Mouse (Mus musculus) CD4-positive naive resting alpha-beta T cell, adult 57 days (primary cell): ENCODE results near the gene BC030499. TPM values are rescaled to one million over a fixed set of nuclear protein-coding genes. Genes with fewer than 3 reads are reported as not detected.

Source experiments
- total RNA-seq: library from RNA; stranded (reverse); gene quantifications from one replicate; pipeline ENCODE4 v1.2.4, GENCODE M21; 2023

The BC030499 gene
- total RNA-seq: 1.7 TPM

GRCm38 (mm10) chr11:78290654-78291053 is at the start of gene BC030499:
TSS of gene BC030499 (plus strand) at chr11:78290841.

GRCm38 (mm10) chr11:78245627-78246317 is 44.9 kb upstream of the BC030499 start, which contains the start of the genes Sdf2 and Supt6:
TSS of gene Sdf2 (plus strand) at chr11:78245746.
TSS of gene Supt6 (minus strand) at chr11:78245987.

DNA sequence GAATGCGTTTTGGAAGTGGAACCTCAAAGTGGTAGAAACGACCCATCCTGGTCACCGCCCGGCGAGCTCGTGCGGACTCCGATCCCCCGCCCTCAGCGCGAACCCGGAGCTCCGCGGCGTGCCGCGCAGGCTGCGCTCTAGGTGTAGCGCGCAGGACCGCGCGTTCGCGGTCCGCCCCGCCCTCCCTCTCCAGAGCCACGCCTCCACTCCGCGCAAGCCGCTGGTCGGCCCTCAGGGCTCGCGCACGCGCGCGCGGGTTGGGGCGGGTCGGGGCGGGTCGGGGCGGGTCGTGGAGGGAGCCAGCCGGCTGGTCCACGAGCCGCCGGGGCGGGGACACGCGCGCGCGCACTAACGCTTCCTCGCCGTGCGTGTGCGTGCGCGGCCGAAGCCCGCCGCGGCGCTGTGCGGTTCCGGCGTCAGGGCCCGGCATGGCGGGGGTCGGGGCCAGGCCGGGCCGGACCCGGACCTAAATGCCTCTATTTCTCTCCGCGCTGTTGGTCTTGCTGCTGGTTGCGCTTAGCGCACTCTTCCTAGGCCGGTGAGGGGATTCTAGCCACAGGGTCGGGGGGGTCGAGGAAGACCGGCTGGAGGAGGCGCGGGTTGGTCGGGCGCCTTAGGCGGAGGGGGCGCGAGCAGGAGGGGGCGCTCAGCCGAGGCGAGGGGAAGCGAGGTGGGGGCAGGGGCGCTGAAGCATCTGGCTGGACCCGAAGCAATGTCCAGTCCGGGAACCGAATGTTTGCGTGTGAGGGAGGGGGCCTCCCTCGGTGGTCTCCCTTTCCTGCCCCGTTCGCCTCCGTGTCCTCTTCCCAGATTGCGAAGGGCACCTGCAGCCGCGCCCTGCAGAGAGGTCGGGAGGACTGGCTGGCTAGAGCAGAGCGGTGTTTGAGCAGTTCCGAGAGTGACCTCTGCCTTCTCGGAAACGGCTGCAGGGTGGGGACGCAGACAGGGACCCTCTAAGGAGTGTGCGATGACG is 29.0 kb upstream of the BC030499 start, which contains the start of gene 2610507B11Rik:
TSS of gene 2610507B11Rik (plus strand) at position 373 of the 973 bp plus-strand sequence.

DNA sequence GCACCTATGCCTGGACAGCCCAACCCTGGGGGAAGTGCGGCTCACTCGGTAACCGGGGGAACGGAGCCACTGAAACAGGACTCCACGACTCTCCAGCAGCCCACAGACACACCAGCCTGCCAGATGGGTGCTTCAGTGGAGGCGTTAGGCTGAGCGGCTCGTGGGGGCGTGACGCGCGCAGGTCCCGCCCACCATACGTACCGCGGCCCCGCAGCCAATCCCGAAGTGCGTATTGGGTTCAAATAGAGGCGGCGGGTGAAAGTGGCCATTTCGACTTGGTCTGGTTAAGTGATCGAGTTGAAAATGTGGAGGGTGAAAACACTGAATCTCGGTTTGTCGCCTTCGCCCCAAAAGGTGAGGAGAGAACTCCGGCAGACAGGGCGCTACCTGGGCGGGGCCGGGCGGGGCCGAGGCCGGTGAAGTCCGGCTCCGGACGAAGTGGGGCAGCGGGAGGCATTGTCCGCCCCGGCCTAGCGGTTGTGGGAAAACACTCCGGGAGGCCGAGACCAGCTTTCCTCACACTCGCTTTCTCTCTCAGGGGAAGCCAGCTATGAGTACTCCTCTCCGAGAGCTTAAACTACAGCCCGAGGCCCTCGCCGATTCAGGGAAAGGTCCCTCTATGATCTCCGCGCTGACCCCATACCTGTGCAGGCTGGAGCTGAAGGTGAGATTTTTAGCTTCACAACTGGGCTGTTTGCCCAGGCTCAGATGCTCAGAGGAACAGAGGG is 10.9 kb downstream of the BC030499 start, which contains the start of gene Spag5:
TSS of gene Spag5 (plus strand) at position 173 of the 728 bp plus-strand sequence.

GRCm38 (mm10) chr11:78322860-78323259 is 32.2 kb downstream of the BC030499 start, which contains the start of gene Aldoc:
TSS of gene Aldoc (plus strand) at chr11:78322968.

DNA sequence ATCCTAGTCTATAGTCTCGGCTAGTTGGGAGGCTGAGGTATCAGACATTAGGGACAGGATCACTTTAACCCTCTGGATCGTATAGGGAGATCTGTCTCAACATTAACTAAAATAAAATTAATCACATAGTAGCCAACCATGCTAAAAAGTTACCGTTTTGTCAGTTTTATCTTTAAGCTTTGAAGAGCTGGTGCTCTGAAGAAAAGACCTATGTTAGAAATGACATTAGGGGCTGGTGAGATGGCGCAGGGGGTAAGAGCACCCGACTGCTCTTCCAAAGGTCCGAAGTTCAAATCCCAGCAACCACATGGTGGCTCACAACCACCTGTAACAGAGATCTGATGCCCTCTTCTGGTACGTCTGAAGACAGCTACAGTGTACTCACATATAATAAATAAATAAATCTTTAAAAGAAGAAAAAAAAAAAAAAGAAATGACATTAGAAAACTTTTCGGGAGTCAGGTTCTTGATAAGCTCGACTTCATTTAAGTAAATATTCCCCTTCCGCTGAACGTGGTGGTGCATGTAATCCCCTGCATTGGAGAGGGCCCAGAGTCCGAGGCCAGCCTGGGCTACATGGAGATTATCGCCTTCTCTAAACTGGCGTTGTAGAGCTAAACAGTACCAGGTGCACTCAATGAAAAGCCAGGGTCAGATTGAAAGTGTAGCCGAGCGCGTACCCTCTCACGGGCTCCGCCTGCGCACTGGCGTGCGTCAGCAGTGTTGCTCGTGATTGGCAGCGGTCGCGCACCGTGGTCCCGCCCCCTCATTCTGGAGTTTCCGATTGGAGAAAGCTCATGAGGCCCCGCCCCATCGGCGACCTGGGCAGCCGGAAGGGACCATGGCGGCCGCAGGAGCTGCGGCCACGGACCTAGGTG is 37.2 kb downstream of the BC030499 start, which contains the start of gene Pigs:
TSS of gene Pigs (plus strand) at position 782 of the 878 bp plus-strand sequence.

DNA sequence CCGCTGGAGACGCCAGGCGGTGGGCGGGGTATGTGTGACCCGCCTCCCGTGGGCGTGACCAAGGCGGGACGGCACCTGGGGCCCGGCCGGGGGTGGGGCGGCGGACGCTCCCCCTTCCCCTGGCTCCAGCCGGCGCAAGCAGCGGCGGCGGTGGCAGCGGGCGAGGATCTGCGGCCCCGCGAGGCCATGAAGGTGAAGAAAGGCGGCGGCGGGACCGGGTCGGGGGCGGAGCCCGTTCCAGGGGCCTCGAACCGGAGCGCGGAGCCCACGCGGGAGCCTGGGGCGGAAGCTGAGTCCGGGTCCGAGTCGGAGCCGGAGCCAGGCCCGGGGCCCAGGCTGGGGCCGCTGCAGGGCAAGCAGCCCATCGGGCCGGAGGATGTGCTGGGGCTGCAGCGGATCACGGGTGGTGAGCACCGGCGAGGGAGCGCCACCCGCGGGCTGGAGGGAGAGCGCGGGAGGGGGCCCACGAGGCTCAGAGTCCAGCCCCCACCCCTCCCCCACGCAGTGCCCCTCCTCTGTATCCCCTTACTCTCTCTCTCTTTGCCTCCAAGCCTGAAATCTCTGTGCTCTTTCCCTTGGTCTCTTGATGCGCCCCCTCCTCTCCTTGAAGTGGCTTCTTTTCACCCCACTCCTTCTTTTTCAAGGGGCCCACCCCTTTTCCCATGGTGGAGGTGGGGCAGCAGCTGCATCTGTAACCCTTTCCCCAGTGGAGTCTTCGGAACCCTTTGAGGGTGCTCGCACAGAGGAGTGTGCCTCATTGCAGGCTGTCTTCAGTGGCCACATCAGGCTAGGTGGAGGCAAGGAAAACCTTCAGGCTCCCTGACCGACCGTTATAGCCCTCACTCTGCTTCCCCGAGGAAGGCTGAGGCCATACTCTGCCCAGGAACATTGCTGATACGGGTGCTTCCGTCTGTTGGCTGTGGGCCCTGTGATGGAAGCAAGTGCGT is 53.0 kb downstream of the BC030499 start, which contains the start of gene Unc119:
TSS of gene Unc119 (plus strand) at position 102 of the 947 bp plus-strand sequence.

Other genes starting within 250 kb of the BC030499 start
- gene Eral1, start 210.5 kb upstream of the BC030499 start, total RNA-seq: 27.6 TPM
- 21.7 TPM for gene Fam222b, start 196.2 kb upstream of the BC030499 start, total RNA-seq
- gene Traf4, start 125.3 kb upstream of the BC030499 start, total RNA-seq: 38.9 TPM
- 9.1 TPM for gene Nek8, start 114.2 kb upstream of the BC030499 start, total RNA-seq
- gene Tlcd1, start 114.1 kb upstream of the BC030499 start, total RNA-seq: 8.9 TPM
- 3,317 TPM for gene Rpl23a, start 107.3 kb upstream of the BC030499 start, total RNA-seq
- 0.35 TPM for gene Rab34, start 102.4 kb upstream of the BC030499 start, total RNA-seq
- not detected for gene Proca1, start 97.4 kb upstream of the BC030499 start, total RNA-seq
- 41.2 TPM for gene Sdf2, start 45.1 kb upstream of the BC030499 start, total RNA-seq
- 80.8 TPM for gene Supt6, start 44.9 kb upstream of the BC030499 start, total RNA-seq
- gene 2610507B11Rik, start 29.1 kb upstream of the BC030499 start, total RNA-seq: 107 TPM
- gene Spag5, start 10.7 kb downstream of the BC030499 start, total RNA-seq: 1.7 TPM
- 38.4 TPM for gene Aldoc, start 32.1 kb downstream of the BC030499 start, total RNA-seq
- gene Pigs, start 37.6 kb downstream of the BC030499 start, total RNA-seq: 49.7 TPM
- gene Unc119, start 52.6 kb downstream of the BC030499 start, total RNA-seq: 15.1 TPM
- not detected for gene Foxn1, start 95.7 kb downstream of the BC030499 start, total RNA-seq
- not detected for gene Slc13a2, start 131.4 kb downstream of the BC030499 start, total RNA-seq
- gene Slc46a1, start 174.9 kb downstream of the BC030499 start, total RNA-seq: 1.5 TPM
- gene Sarm1, start 206.9 kb downstream of the BC030499 start, total RNA-seq: 3.5 TPM
- not detected for gene Vtn, start 208.2 kb downstream of the BC030499 start, total RNA-seq
- gene Sebox, start 212.6 kb downstream of the BC030499 start, total RNA-seq: not detected
- gene Tmem199, start 221.3 kb downstream of the BC030499 start, total RNA-seq: 22.1 TPM
- 36.3 TPM for gene Poldip2, start 221.4 kb downstream of the BC030499 start, total RNA-seq
- gene Tnfaip1, start 245.5 kb downstream of the BC030499 start, total RNA-seq: 14.5 TPM
- gene Ift20, start 245.5 kb downstream of the BC030499 start, total RNA-seq: 38.8 TPM